Mouse (Mus musculus) MEL (cell line): Measurements from ENCODE around the gene Fbxl2. TPM values are rescaled to one million over a fixed set of nuclear protein-coding genes. Genes with fewer than 3 reads are reported as not detected.

Source experiments
- DNase-seq: peaks from one replicate; pipeline ENCODE4 v3.0.0; 2011; ENCODE audit warnings: low read depth, low spot score
- H3K27ac ChIP-seq: 2 replicates; pipeline ENCODE4 v1.5.1; 2012; ENCODE audit warnings: low read depth, mild to moderate bottlenecking, control low read depth, low read length, moderate library complexity; ENCODE audit not compliant: control insufficient read depth
- H3K27me3 ChIP-seq, 2 experiments: fragments of 150-350 bp in 1 of 2; sonication (generic) in 1 of 2; 2 replicates each; pipeline ENCODE4 v1.6.1; 2012; ENCODE audit warnings: low read length in 2 of 2, mild to moderate bottlenecking in 2 of 2, improper control_type of control experiment in 1 of 2, moderate library complexity in 1 of 2; ENCODE audit not compliant: insufficient read depth in 2 of 2, control insufficient read depth in 1 of 2
- H3K36me3 ChIP-seq, 2 experiments: 2 replicates each; pipeline ENCODE4 v1.6.1; 2012 to 2014; ENCODE audit warnings: low read length in 2 of 2, improper control_type of control experiment in 1 of 2, inconsistent platforms in 1 of 2, mild to moderate bottlenecking in 1 of 2; ENCODE audit not compliant: insufficient read depth in 2 of 2, control insufficient read depth in 1 of 2
- H3K4me1 ChIP-seq, 2 experiments: fragments of 150-350 bp in 1 of 2; sonication (generic) in 1 of 2; 2 replicates each; pipeline ENCODE4 v1.6.1; 2012; ENCODE audit warnings: low read length in 2 of 2, improper control_type of control experiment in 1 of 2, mild to moderate bottlenecking in 1 of 2; ENCODE audit not compliant: insufficient read depth in 2 of 2, control insufficient read depth in 1 of 2
- H3K4me3 ChIP-seq, 2 experiments: fragments of 150-350 bp in 1 of 2; sonication (generic) in 1 of 2; 2 replicates each; pipeline ENCODE4 v1.5.1; 2012; ENCODE audit warnings: low read depth in 2 of 2, low read length in 2 of 2, mild to moderate bottlenecking in 2 of 2, moderate library complexity in 2 of 2, control low read depth in 1 of 2, improper control_type of control experiment in 1 of 2; ENCODE audit not compliant: control insufficient read depth in 1 of 2, insufficient read depth in 1 of 2
- H3K79me2 ChIP-seq: 2 replicates; pipeline ENCODE4 v1.6.1; 2012; ENCODE audit warnings: mild to moderate bottlenecking, low read length, moderate library complexity; ENCODE audit not compliant: control insufficient read depth, poor library complexity, insufficient read depth
- H3K9ac ChIP-seq: 2 replicates; pipeline ENCODE4 v1.6.1; 2012; ENCODE audit warnings: low read depth, mild to moderate bottlenecking, control low read depth, low read length, moderate library complexity; ENCODE audit not compliant: control insufficient read depth, poor library complexity, severe bottlenecking
- H3K9me3 ChIP-seq: fragments of 150-350 bp; sonication (generic); replicated peaks from 2 replicates; pipeline ENCODE4 v1.6.1; 2012; ENCODE audit warnings: mild to moderate bottlenecking, low read length, improper control_type of control experiment, moderate library complexity; ENCODE audit not compliant: insufficient read depth
- BHLHE40 ChIP-seq: IDR thresholded peaks from 2 replicates; pipeline ENCODE4 v1.6.1; 2012; ENCODE audit warnings: low read depth, mild to moderate bottlenecking, inconsistent platforms, low read length, improper control_type of control experiment, borderline replicate concordance
- CHD1 ChIP-seq: IDR thresholded peaks from 2 replicates; pipeline ENCODE4 v1.6.1; 2012; ENCODE audit warnings: low read depth, mild to moderate bottlenecking, inconsistent platforms, low read length, improper control_type of control experiment
- CHD2 ChIP-seq: IDR thresholded peaks from 2 replicates; pipeline ENCODE4 v1.6.1; 2011; ENCODE audit warnings: low read length, improper control_type of control experiment
- CTCF ChIP-seq, 3 experiments: IDR thresholded peaks in 2 of 3; conservative IDR thresholded peaks in 1 of 3; 2 replicates each; pipeline ENCODE4 v1.5.1; 2011 to 2012; ENCODE audit warnings: low read length in 3 of 3, low read depth in 2 of 3, mild to moderate bottlenecking in 2 of 3, improper control_type of control experiment in 1 of 3, inconsistent platforms in 1 of 3, mixed read lengths in 1 of 3, moderate library complexity in 1 of 3; ENCODE audit not compliant: control insufficient read depth in 1 of 3, insufficient read depth in 1 of 3, poor library complexity in 1 of 3, severe bottlenecking in 1 of 3
- E2F4 ChIP-seq: IDR thresholded peaks from 2 replicates; pipeline ENCODE4 v1.6.1; 2011; ENCODE audit warnings: low read depth, low read length, improper control_type of control experiment, borderline replicate concordance
- ELF1 ChIP-seq: IDR thresholded peaks from 2 replicates; pipeline ENCODE4 v1.6.1; 2014; ENCODE audit warnings: low read depth, mild to moderate bottlenecking, inconsistent platforms, low read length, improper control_type of control experiment, moderate library complexity
- EP300 ChIP-seq, 2 experiments: IDR thresholded peaks; 2 replicates each; pipeline ENCODE4 v1.6.1; 2011; ENCODE audit warnings: improper control_type of control experiment in 2 of 2, low read length in 2 of 2, low read depth in 1 of 2, mild to moderate bottlenecking in 1 of 2
- ETS1 ChIP-seq: IDR thresholded peaks from 2 replicates; pipeline ENCODE4 v1.6.1; 2012; ENCODE audit warnings: low read depth, mild to moderate bottlenecking, inconsistent platforms, low read length, improper control_type of control experiment, moderate library complexity
- GABPA ChIP-seq: IDR thresholded peaks from 2 replicates; pipeline ENCODE4 v1.6.1; 2012; ENCODE audit warnings: low read depth, mild to moderate bottlenecking, inconsistent platforms, low read length, improper control_type of control experiment, moderate library complexity
- GATA1 ChIP-seq: IDR thresholded peaks from 2 replicates; pipeline ENCODE4 v1.6.1; 2011; ENCODE audit warnings: low read depth, low read length, improper control_type of control experiment
- HCFC1 ChIP-seq: IDR thresholded peaks from 2 replicates; pipeline ENCODE4 v1.6.1; 2012; ENCODE audit warnings: low read depth, mild to moderate bottlenecking, inconsistent platforms, low read length, improper control_type of control experiment, moderate library complexity
- JUND ChIP-seq: IDR thresholded peaks from 2 replicates; pipeline ENCODE4 v1.6.1; 2011; ENCODE audit warnings: low read depth, mild to moderate bottlenecking, improper control_type of control experiment, low read length
- KAT2A ChIP-seq: conservative IDR thresholded peaks from 2 replicates; pipeline ENCODE4 v1.6.1; 2012; ENCODE audit warnings: low read depth, low read length, improper control_type of control experiment, inconsistent platforms
- MAFK ChIP-seq: IDR thresholded peaks from 2 replicates; pipeline ENCODE4 v1.6.1; 2011; ENCODE audit warnings: low read depth, mild to moderate bottlenecking, low read length, improper control_type of control experiment, borderline replicate concordance
- MAZ ChIP-seq: IDR thresholded peaks from 2 replicates; pipeline ENCODE4 v1.6.1; 2012; ENCODE audit warnings: low read depth, mild to moderate bottlenecking, inconsistent platforms, low read length, improper control_type of control experiment
- MEF2A ChIP-seq: IDR thresholded peaks from 2 replicates; pipeline ENCODE4 v1.6.1; 2014; ENCODE audit warnings: low read depth, mild to moderate bottlenecking, inconsistent platforms, low read length, improper control_type of control experiment; ENCODE audit not compliant: poor library complexity, insufficient replicate concordance, severe bottlenecking; ENCODE audit errors: extremely low read depth
- MXI1 ChIP-seq: IDR thresholded peaks from 2 replicates; pipeline ENCODE4 v1.6.1; 2011; ENCODE audit warnings: mild to moderate bottlenecking, low read depth, low read length, improper control_type of control experiment
- MYB ChIP-seq: IDR thresholded peaks from 2 replicates; pipeline ENCODE4 v1.6.1; 2011; ENCODE audit warnings: mild to moderate bottlenecking, low read depth, low read length, improper control_type of control experiment
- MYC ChIP-seq: IDR thresholded peaks from 2 replicates; pipeline ENCODE4 v1.6.1; 2011; ENCODE audit warnings: low read depth, mild to moderate bottlenecking, low read length, improper control_type of control experiment, moderate library complexity
- NELFE ChIP-seq: IDR thresholded peaks from 2 replicates; pipeline ENCODE4 v1.6.1; 2011; ENCODE audit warnings: low read depth, low read length, improper control_type of control experiment
- NRF1 ChIP-seq: IDR thresholded peaks from 2 replicates; pipeline ENCODE4 v1.6.1; 2014; ENCODE audit warnings: low read depth, mild to moderate bottlenecking, inconsistent platforms, low read length, improper control_type of control experiment, moderate library complexity; ENCODE audit not compliant: poor library complexity, insufficient read depth, severe bottlenecking
- POLR2AphosphoS2 ChIP-seq: IDR thresholded peaks from 2 replicates; pipeline ENCODE4 v1.6.1; 2011; ENCODE audit warnings: low read length, improper control_type of control experiment
- POLR2AphosphoS5 ChIP-seq: IDR thresholded peaks from 2 replicates; pipeline ENCODE4 v1.6.1; 2012; ENCODE audit warnings: low read depth, borderline replicate concordance, mild to moderate bottlenecking, inconsistent platforms, low read length, moderate library complexity, mixed read lengths
- RAD21 ChIP-seq: IDR thresholded peaks from 2 replicates; pipeline ENCODE4 v1.6.1; 2011; ENCODE audit warnings: mild to moderate bottlenecking, low read depth, low read length, improper control_type of control experiment
- RCOR1 ChIP-seq: IDR thresholded peaks from 2 replicates; pipeline ENCODE4 v1.6.1; 2012; ENCODE audit warnings: low read depth, mild to moderate bottlenecking, inconsistent platforms, low read length, improper control_type of control experiment
- SIN3A ChIP-seq: IDR thresholded peaks from 2 replicates; pipeline ENCODE4 v1.6.1; 2012; ENCODE audit warnings: low read length, improper control_type of control experiment, inconsistent platforms
- SMC3 ChIP-seq: IDR thresholded peaks from 2 replicates; pipeline ENCODE4 v1.6.1; 2011; ENCODE audit warnings: low read depth, low read length, improper control_type of control experiment
- TAL1 ChIP-seq: IDR thresholded peaks from 2 replicates; pipeline ENCODE4 v1.6.1; 2012; ENCODE audit warnings: mild to moderate bottlenecking, inconsistent platforms, low read length, moderate library complexity, mixed read lengths
- TBP ChIP-seq: IDR thresholded peaks from 2 replicates; pipeline ENCODE4 v1.8.0; 2011; ENCODE audit warnings: low read depth, low read length, improper control_type of control experiment
- TCF12 ChIP-seq: IDR thresholded peaks from 2 replicates; pipeline ENCODE4 v1.6.1; 2014; ENCODE audit warnings: low read depth, mild to moderate bottlenecking, inconsistent platforms, low read length, improper control_type of control experiment, moderate library complexity
- UBTF ChIP-seq: IDR thresholded peaks from 2 replicates; pipeline ENCODE4 v1.6.1; 2012; ENCODE audit warnings: low read depth, mild to moderate bottlenecking, inconsistent platforms, low read length, improper control_type of control experiment, moderate library complexity, borderline replicate concordance; ENCODE audit not compliant: insufficient read depth
- USF1 ChIP-seq: IDR thresholded peaks from 2 replicates; pipeline ENCODE4 v1.6.1; 2014; ENCODE audit warnings: low read depth, mild to moderate bottlenecking, inconsistent platforms, low read length, improper control_type of control experiment, moderate library complexity
- USF2 ChIP-seq, 2 experiments: IDR thresholded peaks; 2 replicates each; pipeline ENCODE4 v1.6.1; 2011 to 2012; ENCODE audit warnings: improper control_type of control experiment in 2 of 2, low read length in 2 of 2, borderline replicate concordance in 1 of 2, inconsistent platforms in 1 of 2, low read depth in 1 of 2, mild to moderate bottlenecking in 1 of 2; ENCODE audit not compliant: insufficient read depth in 1 of 2
- ZC3H11A ChIP-seq: IDR thresholded peaks from 2 replicates; pipeline ENCODE4 v1.6.1; 2012; ENCODE audit warnings: low read depth, mild to moderate bottlenecking, inconsistent platforms, low read length, improper control_type of control experiment
- ZKSCAN1 ChIP-seq: IDR thresholded peaks from 2 replicates; pipeline ENCODE4 v1.6.1; 2012; ENCODE audit warnings: low read depth, mild to moderate bottlenecking, inconsistent platforms, low read length, improper control_type of control experiment, moderate library complexity
- ZMIZ1 ChIP-seq: IDR thresholded peaks from 2 replicates; pipeline ENCODE4 v1.6.1; 2012; ENCODE audit warnings: low read depth, mild to moderate bottlenecking, inconsistent platforms, low read length, improper control_type of control experiment, moderate library complexity
- ZNF384 ChIP-seq: IDR thresholded peaks from 2 replicates; pipeline ENCODE4 v1.6.1; 2012; ENCODE audit warnings: low read depth, mild to moderate bottlenecking, inconsistent platforms, low read length, improper control_type of control experiment
- polyA plus RNA-seq, 2 experiments: library from polyadenylated mRNA; stranded (reverse) in 1 of 2; unstranded in 1 of 2; fragments of >175 nt in 1 of 2; fragments of >200 nt in 1 of 2; gene quantifications; 2 replicates each; pipeline versions ENCODE4 v1.2.1 to v1.2.4; 2012; ENCODE audit warnings: low replicate concordance in 2 of 2, low read depth in 1 of 2; ENCODE audit not compliant: insufficient read length in 2 of 2, insufficient read depth in 1 of 2, missing spikeins in 1 of 2
- total RNA-seq: library from RNA; depleted of rRNA; stranded (reverse); fragments of 300-350 nt; gene quantifications from 2 replicates; pipeline ENCODE4 v1.2.3, GENCODE M21; 2012

The Fbxl2 gene
- total and polyA plus RNA-seq, 3 experiments, result 1.8 to 3.0 TPM; not detected in 1

GRCm38 (mm10) chr9:113968967-113969366 lies 77.0 kb downstream of the Fbxl2 start:
- Histone ChIP-seq H3K79me2 (no peaks in the 10 kb centered on the region), H3K27ac (peak overlapping the region; percentile 90), H3K9ac (no peak overlapping the region), H3K9me3 (no peaks in the 10 kb centered on the region), H3K4me3 (no peak overlapping the region), H3K36me3 (peaks cover 44 to 45% of the 10 kb centered on the region in 2 experiments), H3K27me3 (no peaks in the 10 kb centered on the region), H3K4me1 (peaks cover 32 to 33% of the 10 kb centered on the region in 2 experiments)
- peak; percentile 91 for DNase-seq
- no peak for TF ChIP-seq TBP
- TF ChIP-seq ZC3H11A, result no peak
- peak; percentile 87 for TF ChIP-seq SIN3A
- TF ChIP-seq RCOR1, result peak; percentile 90
- no peak for TF ChIP-seq JUND
- peak; percentile 67 for TF ChIP-seq MXI1
- TF ChIP-seq RAD21, result no peak
- peak; percentile 57; the same call in 1 of the 2 replicates for TF ChIP-seq MAZ
- peak; percentile 35; the same call in 1 of the 2 replicates for TF ChIP-seq ELF1
- peak; percentile 99 for TF ChIP-seq GATA1
- TF ChIP-seq TCF12, result peak; percentile 99
- no peak for TF ChIP-seq POLR2AphosphoS5
- TF ChIP-seq POLR2AphosphoS2, result no peak
- peak; percentile 89 for TF ChIP-seq ETS1
- no peak for TF ChIP-seq MAFK
- TF ChIP-seq CTCF (IDR thresholded peaks at IDR 0.05 in 2 of 3, conservative IDR thresholded peaks at IDR 0.05 in 1 of 3; ENCODE audit: control insufficient read depth in 1 of 3, insufficient read depth in 1 of 3, low read depth in 2 of 3, low read length in 3 of 3, poor library complexity in 1 of 3, severe bottlenecking in 1 of 3), result no peak
- TF ChIP-seq MYB, result peak; percentile 61
- TF ChIP-seq NELFE, result no peak
- no peak for TF ChIP-seq SMC3
- no peak; the same call in 1 of the 2 replicates for TF ChIP-seq KAT2A
- no peak for TF ChIP-seq USF1
- no peak for TF ChIP-seq CHD1
- TF ChIP-seq ZNF384, result peak; percentile 84
- no peak; the same call in 1 of the 2 replicates for TF ChIP-seq CHD2
- peak; percentile 56; the same call in 1 of the 2 replicates for TF ChIP-seq NRF1
- no peak for TF ChIP-seq USF2 (IDR thresholded peaks at IDR 0.05; ENCODE audit: borderline replicate concordance in 1 of 2, insufficient read depth in 1 of 2, low read depth in 1 of 2, low read length in 2 of 2)
- 0 out of 2 replicates have a peak, but pooled peaks have one; percentile 39 for TF ChIP-seq ZMIZ1
- no peak for TF ChIP-seq E2F4
- peak; percentile 98 to 99 for TF ChIP-seq EP300 (IDR thresholded peaks at IDR 0.05; ENCODE audit: low read depth in 1 of 2, low read length in 2 of 2)
- TF ChIP-seq BHLHE40, result peak; percentile 60; the same call in 1 of the 2 replicates
- 0 out of 2 replicates have a peak, but pooled peaks have one; percentile 19 for TF ChIP-seq MEF2A
- TF ChIP-seq ZKSCAN1, result no peak
- 0 out of 2 replicates have a peak, but pooled peaks have one; percentile 33 for TF ChIP-seq HCFC1
- peak; percentile 100 for TF ChIP-seq TAL1
- peak; percentile 74; the same call in 1 of the 2 replicates for TF ChIP-seq MYC
- no peak for TF ChIP-seq UBTF
- no peak for TF ChIP-seq GABPA
